Mouse (Mus musculus) heart, adult 9 months (tissue): ENCODE results near the gene Mydgf.

Experiments used
- DNase-seq, 2 experiments: peaks; one replicate each; pipeline ENCODE4 v3.0.0; 2022; ENCODE audit warnings: low spot score in 2 of 2

The Mydgf gene

DNA sequence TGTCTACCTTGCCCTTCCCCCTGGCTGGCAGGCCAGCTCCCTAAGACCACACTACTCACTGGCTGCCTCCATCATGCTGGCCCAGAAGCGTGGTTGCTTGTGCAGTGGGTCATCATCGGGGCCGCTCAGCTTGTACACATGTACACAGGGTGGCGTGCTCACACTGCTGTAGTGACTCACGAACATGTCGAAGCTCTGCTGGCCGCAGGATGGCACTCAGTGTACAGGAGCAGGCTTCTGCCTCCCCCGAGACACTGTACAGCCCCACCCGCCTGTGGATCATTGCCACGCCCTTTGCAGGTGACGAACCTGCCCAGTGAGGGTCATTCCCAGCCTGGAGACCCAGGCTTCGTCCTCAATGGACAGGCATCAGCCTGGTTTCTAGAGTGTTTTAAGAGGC, 10.6 kb upstream of the Mydgf start:
- DNase-seq: no peak

DNA sequence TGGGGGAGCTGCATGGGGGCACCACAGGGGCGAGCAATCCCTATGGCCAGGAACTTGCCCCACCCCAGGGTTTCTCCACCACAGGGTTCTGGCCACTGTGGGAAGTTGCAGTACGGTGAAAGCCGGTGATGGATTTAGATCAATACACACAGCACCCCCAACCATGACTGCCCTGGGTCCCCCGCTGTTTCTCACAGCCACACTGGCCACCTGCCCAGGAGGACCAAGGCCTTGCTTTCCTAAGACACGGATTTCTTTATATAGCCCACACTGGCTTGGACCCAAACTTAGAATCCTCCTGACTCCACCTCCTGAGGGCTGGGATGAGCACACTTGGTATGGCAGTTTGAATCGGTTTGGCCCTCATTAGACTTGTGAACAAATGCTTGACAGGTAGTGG, 7.5 kb upstream of the Mydgf start:
- DNase-seq: no peak

DNA sequence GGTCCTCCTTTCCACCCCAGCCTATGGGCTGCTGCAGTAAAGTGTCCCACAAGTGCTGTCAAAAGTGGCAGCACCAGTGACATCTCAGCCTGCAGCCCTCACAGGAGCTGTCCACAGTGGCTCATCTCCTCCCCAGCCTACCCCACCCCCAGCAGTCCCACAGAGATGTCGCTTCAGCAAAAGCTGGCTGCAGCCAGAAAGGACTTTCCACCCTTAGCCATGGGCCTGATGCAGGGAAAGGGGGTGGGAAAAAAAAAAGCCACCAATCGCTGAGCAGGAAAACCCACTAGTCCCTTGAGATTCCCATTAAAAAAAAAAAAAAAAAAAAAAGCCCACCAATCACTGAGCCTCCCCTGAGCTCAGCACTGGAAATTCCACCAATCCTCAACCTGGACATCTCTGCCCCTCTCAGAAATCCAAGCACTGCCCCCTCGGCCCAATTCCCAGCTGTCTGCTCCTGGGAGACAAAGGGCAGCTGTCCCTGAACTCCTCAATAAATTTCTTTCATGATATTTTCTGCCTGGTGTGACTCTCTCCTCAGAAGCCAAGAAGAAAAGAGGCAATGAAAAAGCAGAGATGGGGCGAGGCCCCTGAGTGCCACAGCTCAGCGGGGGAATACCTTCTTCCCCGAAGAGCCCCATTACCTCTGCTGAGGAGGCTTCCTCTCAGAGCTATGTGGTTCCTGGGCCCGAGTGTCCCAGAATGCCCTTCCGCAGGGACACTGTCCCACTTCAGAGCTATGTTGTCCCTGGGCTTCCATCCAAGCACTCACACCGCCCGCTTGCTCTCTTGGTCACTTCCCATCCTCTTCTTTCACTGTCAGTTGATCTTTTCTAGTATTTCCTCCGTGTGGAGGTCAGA, 1.8 kb upstream of the Mydgf start:
- DNase-seq: peak; percentile 82 to 83

DNA sequence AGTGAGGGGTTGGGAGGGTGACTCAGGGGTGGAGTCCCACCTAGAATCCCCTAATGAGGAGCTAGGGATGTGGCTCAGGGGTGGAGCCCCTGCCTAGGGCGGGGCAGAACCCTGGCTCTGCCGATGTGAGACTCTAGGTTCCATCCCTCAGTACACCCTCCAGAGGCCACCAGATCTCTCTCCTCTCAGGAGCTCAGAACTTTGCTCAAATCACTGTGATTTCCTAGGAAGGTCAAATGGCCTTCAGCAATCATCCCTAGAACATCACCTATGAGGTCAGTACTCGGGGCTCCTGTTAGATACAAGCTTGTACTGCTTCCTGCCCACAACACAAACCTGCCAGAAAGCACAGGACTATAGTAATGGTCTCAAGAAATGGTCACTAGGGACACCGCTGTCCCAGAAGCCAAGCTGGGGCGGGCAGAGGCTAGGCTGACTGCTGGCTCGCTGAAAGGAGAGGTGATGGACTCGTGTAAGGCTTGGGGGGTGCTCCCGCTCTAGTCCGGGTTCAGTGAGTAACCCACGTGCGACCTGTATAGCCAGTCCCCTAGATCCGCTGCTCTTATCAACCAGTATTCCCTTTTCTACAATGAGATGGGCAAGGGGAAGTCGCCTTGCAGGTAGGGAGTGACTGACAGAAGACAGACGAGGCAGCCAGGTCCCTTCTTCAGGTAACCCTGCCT, 604 bp downstream of the Mydgf start:
- DNase-seq: no peak

DNA sequence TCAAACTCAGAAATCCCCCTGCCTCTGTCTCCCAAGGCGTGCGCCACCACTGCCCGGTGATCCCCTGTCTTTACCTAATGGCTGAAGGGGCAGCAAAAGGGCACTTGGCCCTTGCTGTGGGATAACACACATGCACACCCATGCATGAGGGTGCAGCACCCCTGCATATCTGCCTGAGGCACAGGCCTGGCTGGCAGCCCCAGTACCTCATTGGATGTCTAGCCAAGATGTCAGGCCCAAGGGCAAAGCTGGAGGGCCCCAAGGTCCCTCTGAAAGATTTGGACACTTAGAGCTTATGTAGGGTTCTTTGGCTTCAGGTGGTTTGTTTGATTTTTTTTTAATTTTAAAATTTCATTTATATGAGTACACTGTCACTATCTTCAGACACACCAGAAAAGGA, 8.3 kb downstream of the Mydgf start:
- DNase-seq: no peak

DNA sequence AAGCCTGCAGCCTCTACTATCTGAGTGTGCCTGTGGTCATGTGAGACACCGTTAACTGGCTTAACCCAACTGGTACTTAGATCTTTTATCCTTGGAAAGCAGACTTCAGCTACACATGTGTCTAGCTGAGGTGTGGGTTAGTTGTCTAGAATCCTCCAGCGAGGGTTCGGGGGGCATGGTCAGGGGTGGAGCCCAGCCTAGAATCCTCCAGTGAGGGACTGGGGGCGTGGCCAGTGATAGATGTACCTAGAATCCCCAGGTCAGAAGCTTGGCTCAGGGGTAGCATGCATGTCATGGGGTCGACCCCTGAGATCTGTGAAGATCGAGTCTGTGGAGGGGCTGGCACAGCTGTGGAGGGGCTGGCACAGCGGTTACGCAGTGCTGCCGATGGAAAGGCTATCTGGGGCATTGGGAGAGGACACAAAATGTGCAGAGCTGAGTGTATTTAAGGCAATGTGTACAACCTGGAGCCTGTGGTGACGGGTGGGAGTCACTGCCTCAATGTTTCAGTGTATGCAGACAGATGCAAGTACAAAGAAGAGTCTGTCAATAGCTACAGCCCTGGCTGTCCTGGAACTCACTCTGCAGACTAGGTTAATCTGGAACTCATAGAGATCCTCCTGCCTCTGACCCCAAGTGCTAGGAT, 10.2 kb downstream of the Mydgf start:
- DNase-seq: no peak

DNA sequence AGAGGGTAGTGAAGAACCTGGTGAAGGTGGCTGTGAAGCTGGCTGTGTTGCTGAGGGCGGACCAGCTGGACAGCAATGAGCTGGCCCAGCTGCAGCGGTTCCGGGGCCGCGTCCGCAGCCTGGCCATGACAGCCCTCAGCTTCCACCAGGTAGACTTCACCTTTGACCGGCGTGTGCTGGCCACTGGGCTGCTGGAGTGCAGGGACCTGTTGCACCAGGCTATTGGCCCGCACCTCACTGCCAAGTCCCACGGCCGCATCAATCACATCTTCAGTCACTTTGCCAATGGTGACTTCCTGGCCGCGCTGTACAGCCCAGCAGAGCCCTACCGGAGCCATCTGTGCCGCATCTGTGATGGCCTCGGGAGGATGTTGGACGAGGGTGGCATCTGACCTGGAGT, 11.8 kb downstream of the Mydgf start:
- no peak for DNase-seq

DNA sequence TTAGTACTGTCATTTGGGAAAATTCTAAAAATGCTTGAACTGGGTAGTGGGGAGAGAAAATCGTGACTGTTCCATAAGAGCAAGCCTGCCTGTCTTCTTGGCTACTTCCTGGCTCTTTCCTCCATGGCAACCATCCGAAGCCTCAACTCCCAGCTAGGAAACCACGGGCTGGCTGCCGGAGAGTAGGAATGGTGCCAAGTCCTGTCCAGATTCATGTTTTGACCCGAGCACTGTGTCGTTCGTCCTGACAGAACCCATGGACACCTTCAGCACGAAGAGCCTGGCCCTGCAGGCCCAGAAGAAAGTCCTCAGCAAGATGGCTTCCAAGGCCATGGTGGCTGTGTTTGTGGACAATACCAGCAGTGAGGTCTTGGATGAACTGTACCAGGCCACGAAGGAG, 12.3 kb downstream of the Mydgf start:
- no peak for DNase-seq

DNA sequence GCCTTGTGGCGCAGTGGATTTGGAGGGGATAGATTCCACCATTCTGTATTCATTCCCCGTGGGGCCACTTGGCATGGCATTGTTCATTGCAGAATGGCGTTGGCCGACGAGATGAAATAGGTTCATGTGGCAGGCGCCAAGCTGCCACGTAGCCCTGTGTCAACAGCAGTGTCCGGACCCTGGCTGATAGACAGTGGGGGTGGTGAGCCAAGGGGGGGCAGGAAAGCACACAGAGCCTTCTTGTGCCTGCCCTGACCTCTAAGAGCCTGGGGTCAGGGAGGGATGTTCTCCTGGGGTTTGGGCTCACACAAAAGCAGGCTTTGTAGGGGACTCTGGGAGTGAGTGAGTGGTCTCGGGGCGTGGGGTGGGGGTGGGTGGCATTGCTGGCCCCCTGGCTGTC, 13.1 kb downstream of the Mydgf start:
- no peak for DNase-seq

DNA sequence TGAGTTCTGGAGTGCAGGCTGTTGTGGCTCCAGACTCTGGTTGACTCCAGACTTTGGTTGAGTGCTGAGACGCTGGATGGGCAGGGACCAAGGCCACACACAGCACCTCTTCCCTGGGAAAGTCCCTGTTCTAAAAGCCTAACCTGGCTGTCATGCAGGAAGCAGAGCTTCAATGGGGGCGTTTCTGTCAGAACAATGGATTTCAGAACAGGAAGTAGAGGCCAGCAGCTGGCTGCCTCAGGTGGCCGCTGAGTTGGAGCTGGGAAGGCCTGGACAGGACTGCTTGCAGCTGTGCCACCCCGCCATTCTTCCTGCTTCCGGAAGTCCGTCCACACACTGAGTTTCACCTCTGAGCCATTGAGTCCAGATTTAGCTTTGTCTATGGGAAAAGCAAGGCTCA, 13.9 kb downstream of the Mydgf start:
- DNase-seq: peak; percentile 24 to 70

DNA sequence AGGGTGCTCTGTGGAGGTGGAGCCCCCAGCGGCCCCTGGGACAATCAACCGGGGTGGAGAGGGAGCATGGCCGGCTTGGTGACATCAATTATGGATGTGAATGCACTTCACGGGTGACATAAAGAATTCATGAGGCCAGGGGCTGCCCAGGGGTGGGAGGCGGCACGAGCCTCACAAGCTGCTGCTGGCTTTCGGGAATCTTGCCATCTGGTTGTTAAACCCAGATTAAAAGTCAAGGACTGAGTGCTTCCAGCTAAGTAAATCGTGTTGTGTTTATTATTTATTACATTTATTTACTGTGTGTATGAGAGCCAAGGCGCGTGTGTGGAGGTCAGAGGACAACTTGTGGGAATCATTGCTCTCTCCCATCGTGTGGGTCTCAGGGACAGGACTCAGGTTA, 18.0 kb downstream of the Mydgf start:
- no peak for DNase-seq

DNA sequence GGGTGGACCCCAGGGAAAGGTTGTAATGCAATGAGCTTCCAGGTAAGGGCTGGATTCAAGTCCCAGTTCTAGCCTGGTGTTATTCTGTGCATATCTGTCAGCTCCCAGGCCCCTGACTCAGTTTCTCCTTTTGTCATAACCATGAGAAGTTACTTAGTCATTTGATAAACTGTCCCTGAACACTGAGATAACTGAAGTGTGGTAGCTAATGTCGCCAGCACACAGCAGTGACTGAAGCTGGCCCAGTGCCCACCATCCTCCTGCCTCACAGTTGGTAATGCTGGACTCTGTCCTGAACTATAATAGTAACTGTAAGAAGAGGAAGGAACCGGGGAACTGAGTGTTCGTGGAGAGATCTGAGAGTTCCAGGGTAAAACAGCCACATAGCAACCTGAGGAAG, 19.2 kb downstream of the Mydgf start:
- no peak for DNase-seq

DNA sequence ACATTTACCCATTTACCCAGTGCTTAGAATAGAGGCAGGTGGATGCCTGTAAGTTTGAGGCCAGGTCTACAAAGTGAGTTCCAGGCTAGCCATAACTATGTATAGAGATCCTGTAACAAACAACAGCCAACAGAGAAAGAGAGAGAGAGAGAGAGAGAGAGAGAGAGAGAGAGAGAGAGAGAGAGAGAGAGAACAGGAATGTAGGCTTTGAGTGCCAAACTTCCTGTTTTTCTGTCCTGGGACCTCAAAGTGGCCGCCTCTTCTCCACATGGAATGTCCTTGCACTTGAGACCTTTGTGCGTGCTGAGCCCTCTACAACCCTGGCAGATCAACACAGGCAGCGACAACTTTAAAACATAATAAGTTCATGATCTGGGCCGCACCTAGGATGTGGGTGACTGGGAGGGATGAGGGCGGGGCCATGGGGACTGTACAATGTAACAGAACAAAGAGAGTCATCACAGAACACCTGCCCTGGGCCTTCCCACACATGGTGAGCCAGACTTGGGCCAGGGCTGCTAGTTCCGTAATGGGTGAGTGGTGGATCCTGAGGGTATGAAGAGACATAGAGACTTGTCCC, 20.1 kb downstream of the Mydgf start:
- DNase-seq: no peak

DNA sequence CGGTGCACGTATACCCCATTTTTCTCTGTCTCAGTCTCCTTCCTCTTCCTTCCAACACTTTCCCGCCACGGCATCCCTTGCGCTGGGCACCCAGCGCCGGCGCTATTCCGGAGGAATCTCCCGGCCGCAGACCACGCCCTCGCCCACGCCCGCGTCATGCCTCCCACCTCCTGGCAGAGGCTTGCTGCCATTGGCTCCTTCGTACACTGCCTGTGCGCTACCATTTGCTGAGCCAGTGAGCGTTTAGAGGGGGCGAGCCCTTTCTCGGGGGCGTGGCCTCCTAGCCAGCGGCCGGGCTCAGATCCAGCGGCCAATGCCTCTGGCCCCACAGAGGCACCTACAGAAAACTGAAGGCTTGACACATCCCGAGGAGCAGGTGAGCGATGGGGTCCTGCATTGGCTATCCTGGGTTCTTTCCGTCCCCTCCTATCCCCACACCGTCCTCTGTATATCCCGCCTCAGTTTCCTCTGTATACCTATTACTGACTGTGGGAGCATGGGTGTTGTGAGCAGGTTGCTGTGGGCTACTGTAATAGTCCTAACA, 21.4 kb downstream of the Mydgf start, which contains the start of gene Tnfaip8l1:
Tnfaip8l1 (plus strand) TSS at position 247 of the 544 bp plus-strand sequence.
- peak; percentile 94 to 96 for DNase-seq

DNA sequence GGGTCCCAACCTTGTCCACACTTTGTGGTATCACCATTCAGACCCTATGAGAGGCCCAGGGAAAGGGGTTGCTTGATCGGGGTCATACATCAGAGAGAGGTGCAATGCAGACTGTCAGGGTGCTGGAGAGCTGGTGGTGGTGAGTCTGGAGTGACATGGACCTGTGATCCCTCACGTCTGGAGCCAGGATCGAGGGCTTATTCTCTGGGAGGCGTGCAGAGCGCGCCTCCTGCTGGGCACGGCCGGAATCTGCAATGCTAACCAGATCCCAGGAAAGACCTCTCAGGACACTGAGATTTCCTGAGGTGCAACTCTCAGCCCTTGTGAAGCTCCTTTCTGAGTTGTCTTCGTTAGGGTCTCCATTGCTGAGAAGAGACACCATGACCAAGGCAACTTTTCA, 24.0 kb downstream of the Mydgf start:
- DNase-seq: peak in 1 of 2 experiments; percentile 56

DNA sequence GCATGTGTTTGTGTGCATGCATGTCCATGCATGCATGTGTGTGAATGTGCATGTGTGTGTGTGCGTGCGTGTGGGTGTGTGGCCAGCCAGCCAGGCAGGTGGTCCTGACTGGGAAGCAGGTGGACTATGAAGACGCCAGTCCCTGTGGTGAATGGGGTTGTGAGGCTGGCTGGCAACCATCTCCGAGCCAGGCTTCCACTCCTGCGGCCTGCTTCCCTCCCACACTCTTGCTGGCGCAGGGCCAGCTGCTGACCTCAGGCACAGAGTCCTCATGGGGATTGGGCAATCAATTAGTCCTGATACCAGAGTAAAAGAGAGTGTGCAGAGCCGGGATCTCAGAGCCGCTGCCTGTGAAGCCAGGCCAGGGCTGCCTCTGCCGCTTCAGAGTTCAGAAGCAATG, 30.1 kb downstream of the Mydgf start:
- DNase-seq: peak in 1 of 2 experiments; percentile 65

DNA sequence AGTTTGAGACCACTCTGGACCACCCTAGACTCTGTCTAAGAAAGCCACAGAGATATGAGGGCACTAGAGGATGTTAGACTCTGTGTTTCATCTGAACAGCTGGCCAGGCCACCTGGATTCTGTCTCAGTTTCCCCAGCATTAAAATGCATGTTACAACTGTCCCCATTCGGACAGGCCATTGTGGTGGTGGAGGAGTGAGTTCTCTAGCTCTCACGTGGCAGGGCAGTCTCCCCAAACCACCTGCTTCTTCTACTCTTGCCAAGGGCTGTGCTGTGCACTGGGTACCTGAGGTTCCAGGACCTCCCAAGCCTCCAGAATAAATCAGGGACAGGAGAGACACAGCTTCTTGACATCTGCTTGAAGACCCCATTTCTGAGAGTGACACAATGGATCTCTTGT, 33.8 kb downstream of the Mydgf start:
- no peak for DNase-seq

DNA sequence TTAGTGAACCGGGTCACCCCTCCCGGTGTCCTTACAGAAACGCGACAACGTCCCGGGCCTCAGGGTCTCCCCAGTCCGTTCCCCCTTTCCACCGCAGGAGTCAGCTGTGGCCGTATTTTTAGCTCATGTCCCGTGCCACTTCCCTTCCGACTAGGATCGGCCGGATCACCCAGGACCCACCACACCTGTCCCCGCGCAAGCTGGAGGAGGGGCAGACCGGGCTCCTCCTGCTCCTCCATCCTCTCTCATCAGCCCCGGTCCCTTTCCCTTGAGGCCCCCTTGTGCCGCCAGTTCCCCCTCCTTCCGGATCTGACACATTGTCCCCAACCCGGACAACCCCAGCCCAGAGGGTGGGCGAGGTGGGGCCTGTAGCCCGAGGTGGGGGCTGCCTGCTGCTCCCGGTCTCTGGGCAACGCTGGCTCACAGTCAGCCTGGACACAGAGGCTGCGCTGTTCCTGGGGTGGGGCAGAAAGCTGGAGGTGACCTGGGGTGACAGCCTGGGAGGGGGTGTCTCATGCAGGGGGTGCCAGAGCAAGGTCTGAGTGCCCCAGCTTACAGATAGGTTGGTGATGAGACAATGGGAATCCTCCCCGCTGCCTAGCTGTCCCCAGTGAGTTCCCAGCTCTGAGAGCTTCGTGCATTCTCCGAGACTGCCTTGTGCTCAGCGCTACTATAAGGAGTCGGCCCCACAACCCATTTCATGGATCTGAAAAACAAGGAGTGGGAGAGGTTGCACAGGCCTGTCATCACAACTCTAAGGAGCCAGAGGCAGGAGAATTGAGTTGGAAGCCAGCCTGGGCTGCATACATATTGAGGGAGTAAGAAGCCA, 34.7 kb downstream of the Mydgf start:
- DNase-seq: no peak

DNA sequence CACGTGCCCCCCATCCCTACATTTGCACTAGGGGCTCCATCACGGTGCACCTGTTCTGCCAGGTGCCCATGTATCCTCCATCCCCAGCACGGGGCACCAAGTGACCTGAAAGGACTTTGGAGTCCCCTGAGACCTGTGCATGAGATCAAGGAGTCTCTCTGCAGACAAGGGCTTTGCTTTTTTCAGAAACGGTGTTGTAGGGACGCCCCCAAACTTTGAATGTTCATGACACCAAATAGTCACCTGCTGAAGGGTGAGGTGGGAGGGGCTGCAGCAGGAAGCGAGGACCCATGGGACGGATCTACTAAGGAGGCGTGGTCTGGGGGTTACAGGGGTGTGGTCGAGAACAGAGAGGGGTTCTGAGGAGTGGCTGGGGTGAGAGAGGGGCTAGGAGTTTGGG, 35.4 kb downstream of the Mydgf start:
- no peak for DNase-seq

DNA sequence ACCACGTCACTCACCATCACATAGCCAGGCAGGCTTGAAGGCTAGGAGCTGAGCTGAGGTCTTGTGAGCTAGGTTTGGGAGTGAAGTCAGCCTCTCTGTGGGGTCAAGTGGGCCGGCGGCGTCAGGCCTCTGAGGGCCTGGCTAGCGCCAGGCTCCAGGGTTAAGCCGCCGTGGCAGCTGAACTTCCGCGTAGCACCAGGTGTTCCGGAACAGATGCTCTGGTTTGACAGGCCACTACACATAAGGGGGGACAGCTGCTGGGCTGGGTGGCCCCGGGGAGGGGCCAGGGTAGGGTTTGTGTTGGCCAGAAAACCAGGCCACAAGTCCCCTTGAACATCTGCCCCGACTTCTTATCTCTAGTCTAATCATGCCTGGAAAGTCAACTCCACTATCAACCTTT, 36.3 kb downstream of the Mydgf start:
- DNase-seq: no peak

DNA sequence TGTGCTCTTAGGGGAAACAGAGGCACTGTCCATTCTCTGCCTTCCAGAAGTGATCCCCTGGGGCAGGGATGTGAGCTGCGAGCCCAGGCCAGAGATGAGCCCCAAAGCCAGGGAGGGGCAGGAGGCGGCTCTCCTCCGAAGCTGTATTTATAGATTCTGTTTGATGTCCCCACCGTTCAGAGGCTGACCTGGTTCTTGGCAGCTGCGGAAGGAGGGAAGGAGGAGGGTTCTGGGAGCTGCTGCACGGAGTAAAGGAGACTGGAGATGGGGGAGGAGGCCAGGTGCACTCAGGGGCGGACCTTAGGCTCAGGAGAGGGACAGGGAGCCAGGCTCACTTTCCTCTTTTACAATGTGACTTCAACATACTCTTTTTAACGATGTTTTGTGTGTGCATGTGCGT, 37.6 kb downstream of the Mydgf start:
- no peak for DNase-seq
